Comparison of ENCODE assay signal across 8 mouse cellular contexts in the genomic region with DNA sequence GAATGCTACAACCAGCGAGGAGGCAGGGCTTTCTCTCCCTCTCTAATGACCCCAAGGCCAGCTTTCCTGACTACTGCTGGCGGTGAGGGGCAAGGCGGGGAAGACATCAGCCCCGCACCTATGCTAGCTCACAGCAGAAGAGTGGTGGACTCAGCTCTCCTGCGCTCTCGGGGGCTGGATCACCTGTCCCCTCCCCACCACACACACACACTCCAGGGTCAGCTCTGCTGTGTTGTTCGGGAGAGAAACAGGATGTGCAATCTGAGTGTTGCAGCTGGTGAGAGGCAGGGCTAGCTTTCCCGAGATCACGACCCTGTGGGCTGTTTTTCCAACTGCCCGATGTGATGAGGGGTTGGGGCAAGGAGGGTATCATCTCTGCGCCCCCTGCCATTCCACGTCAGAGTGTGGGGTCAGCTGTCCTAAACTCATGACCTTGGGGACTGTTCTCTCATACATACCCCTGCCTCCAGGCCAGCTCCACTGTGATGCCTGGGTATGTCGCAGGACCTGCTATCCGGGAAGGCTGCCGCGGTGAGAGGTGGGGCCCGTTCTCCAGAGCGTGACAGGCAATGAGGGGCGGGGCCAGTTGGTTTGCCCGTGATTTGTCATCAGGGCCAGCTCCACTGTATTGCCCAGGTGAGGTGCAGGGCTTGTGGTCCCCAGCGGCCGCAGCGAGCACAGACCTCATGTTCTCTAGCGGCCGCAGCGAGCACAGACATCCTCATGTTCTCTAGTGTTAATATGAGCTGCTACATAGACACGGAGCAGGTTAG. TPM values are rescaled to one million over a fixed set of nuclear protein-coding genes. Genes with fewer than 3 reads are reported as not detected.
DNase-seq lines count a peak whose midpoint lies in the region; ATAC-seq and TF ChIP-seq lines count a peak whose summit lies in the region.

No protein-coding gene starts in this region.

- no peak overlapping the region for H3K9ac ChIP-seq in liver, embryonic 14.5 days (replicated peaks)
- H3K9ac ChIP-seq in stomach, embryonic 14.5 days (replicated peaks; ENCODE audit: low read depth, low read length): no peak overlapping the region

- 9% methylated on average over 27 of the region's 27 CpGs for WGBS in liver, embryonic 14.5 days (ENCODE audit: insufficient replicate concordance)
- 7% methylated on average over 27 of the region's 27 CpGs for WGBS in stomach, embryonic 14.5 days

- H3K4me2 ChIP-seq in liver, embryonic 14.5 days (ENCODE audit: low read depth): peak overlapping the region; percentile 30
- H3K4me2 ChIP-seq in stomach, embryonic 14.5 days (replicated peaks; ENCODE audit: low read depth, low read length): peak overlapping the region; percentile 29

- H3K27ac ChIP-seq in liver, embryonic 14.5 days: no peak overlapping the region
- no peak overlapping the region for H3K27ac ChIP-seq in stomach, embryonic 14.5 days (ENCODE audit: low read length)

- peaks cover 14% of the 10 kb centered on the region for H3K27me3 ChIP-seq in liver, embryonic 14.5 days (ENCODE audit: control insufficient read depth, insufficient read depth, low read length)
- no peaks in the 10 kb centered on the region for H3K27me3 ChIP-seq in stomach, embryonic 14.5 days (ENCODE audit: control insufficient read depth, insufficient read depth, low read length)

- peak; percentile 57 for DNase-seq in retina, postnatal 1 day
- no peak for DNase-seq in retina, embryonic 14.5 days (ENCODE audit: low spot score)
- DNase-seq in cerebellum, postnatal 36 days: peak; percentile 78 to 83
- peak; percentile 35 for DNase-seq in induced T-regulatory cell, adult 2 months (ENCODE audit: low read depth)
- no peak for DNase-seq in liver, embryonic 14.5 days (ENCODE audit: low read depth in 3 of 3, low spot score in 3 of 3)
- no peak for DNase-seq in frontal cortex, postnatal 14 days (ENCODE audit: low spot score in 2 of 2)
- no peak for DNase-seq in frontal cortex, adult 2 months (ENCODE audit: extremely low spot score in 1 of 2, low spot score in 1 of 2)

- no peak for TF ChIP-seq CTCF in liver, embryonic 14.5 days (IDR thresholded peaks at IDR 0.05; ENCODE audit: low read depth)

- no peak for TF ChIP-seq EP300 in liver, embryonic 14.5 days (IDR thresholded peaks at IDR 0.05; ENCODE audit: low read depth)

- no peak for ATAC-seq in liver, embryonic 14.5 days (ENCODE audit: insufficient read depth)
- peak; percentile 46 for ATAC-seq in stomach, embryonic 14.5 days (ENCODE audit: insufficient number of reproducible peaks, insufficient read depth, low FRiP score, low read depth)

- H3K36me3 ChIP-seq in liver, embryonic 14.5 days (replicated peaks; ENCODE audit: control insufficient read depth, insufficient read depth, low read depth): no peaks in the 10 kb centered on the region
- H3K36me3 ChIP-seq in stomach, embryonic 14.5 days (ENCODE audit: control insufficient read depth, insufficient read depth, low read length): no peaks in the 10 kb centered on the region

- H3K4me3 ChIP-seq in liver, embryonic 14.5 days (ENCODE audit: insufficient read depth in 1 of 2, low read depth in 2 of 2, low read length in 2 of 2): no peak overlapping the region
- peak overlapping the region; percentile 6; the same call in 1 of the 2 replicates for H3K4me3 ChIP-seq in stomach, embryonic 14.5 days (ENCODE audit: low read depth, low read length)

- peaks cover 27 to 28% of the 10 kb centered on the region in 2 experiments for H3K4me1 ChIP-seq in liver, embryonic 14.5 days (replicated peaks; ENCODE audit: control insufficient read depth in 2 of 2, insufficient read depth in 2 of 2, low read length in 1 of 2)
- H3K4me1 ChIP-seq in stomach, embryonic 14.5 days (ENCODE audit: control insufficient read depth, insufficient read depth, low read length): 0 out of 2 replicates have a peak, but pooled peaks cover 4% of the 10 kb centered on the region

- H3K9me3 ChIP-seq in liver, embryonic 14.5 days (ENCODE audit: control insufficient read depth, low read length): no peaks in the 10 kb centered on the region; the same call in 1 of the 2 replicates
- H3K9me3 ChIP-seq in stomach, embryonic 14.5 days (ENCODE audit: control insufficient read depth, low read depth, low read length): no peaks in the 10 kb centered on the region

RNA-seq across cellular contexts. Expression of a gene that starts 6.9 kb away (rescaled TPM):
- 15.4 and 15.5 TPM in 2 replicates for polyA plus RNA-seq in liver, embryonic 14.5 days (2012; rRNA removed)
- polyA plus RNA-seq in liver, embryonic 14.5 days (2014; fragmentation: Nextera tagmentation; extraction: Ambion mirVana): 13.1 and 13.8 TPM in 2 replicates
- 0.13 and 0.24 TPM in 2 replicates for polyA plus RNA-seq in stomach, embryonic 14.5 days (2014; fragmentation: Nextera tagmentation; extraction: Ambion mirVana)
- polyA plus RNA-seq in frontal cortex, adult 2 months (2012; rRNA removed): 42.7 and 43.3 TPM in 2 replicates

RNA-seq across cellular contexts. Expression of a gene that starts 7.0 kb away (rescaled TPM):
- 0.10 and 0.27 TPM in 2 replicates for polyA plus RNA-seq in liver, embryonic 14.5 days (2012; rRNA removed)
- 0.46 and 0.56 TPM in 2 replicates for polyA plus RNA-seq in liver, embryonic 14.5 days (2014; fragmentation: Nextera tagmentation; extraction: Ambion mirVana)
- not detected in 2 replicates for polyA plus RNA-seq in stomach, embryonic 14.5 days (2014; fragmentation: Nextera tagmentation; extraction: Ambion mirVana)
- 0.42 and 0.46 TPM in 2 replicates for polyA plus RNA-seq in frontal cortex, adult 2 months (2012; rRNA removed)

RNA-seq across cellular contexts. Expression of a gene that starts 16.7 kb away (rescaled TPM):
- not detected in 2 replicates for polyA plus RNA-seq in liver, embryonic 14.5 days (2012; rRNA removed)
- not detected in 2 replicates for polyA plus RNA-seq in liver, embryonic 14.5 days (2014; fragmentation: Nextera tagmentation; extraction: Ambion mirVana)
- not detected in 2 replicates for polyA plus RNA-seq in stomach, embryonic 14.5 days (2014; fragmentation: Nextera tagmentation; extraction: Ambion mirVana)
- polyA plus RNA-seq in frontal cortex, adult 2 months (2012; rRNA removed): not detected in 2 replicates

RNA-seq across cellular contexts. Expression of a gene that starts 30.0 kb away (rescaled TPM):
- polyA plus RNA-seq in liver, embryonic 14.5 days (2012; rRNA removed): 1.5 and 1.7 TPM in 2 replicates
- polyA plus RNA-seq in liver, embryonic 14.5 days (2014; fragmentation: Nextera tagmentation; extraction: Ambion mirVana): 1.6 and 1.7 TPM in 2 replicates
- polyA plus RNA-seq in stomach, embryonic 14.5 days (2014; fragmentation: Nextera tagmentation; extraction: Ambion mirVana): 0.98 and 1.1 TPM in 2 replicates
- 7.4 and 8.1 TPM in 2 replicates for polyA plus RNA-seq in frontal cortex, adult 2 months (2012; rRNA removed)

RNA-seq across cellular contexts. Expression of a gene that starts 30.1 kb away (rescaled TPM):
- 0.15 and 0.19 TPM in 2 replicates for polyA plus RNA-seq in liver, embryonic 14.5 days (2012; rRNA removed)
- not detected in 2 replicates for polyA plus RNA-seq in liver, embryonic 14.5 days (2014; fragmentation: Nextera tagmentation; extraction: Ambion mirVana)
- 0.13 and 0.14 TPM in 2 replicates for polyA plus RNA-seq in stomach, embryonic 14.5 days (2014; fragmentation: Nextera tagmentation; extraction: Ambion mirVana)
- polyA plus RNA-seq in frontal cortex, adult 2 months (2012; rRNA removed): 0.08 and 0.10 TPM in 2 replicates

Comparison
In these comparisons a context has a peak if more than half of its experiments do, and no peak if none do; other contexts are left out.
1. DNase-seq: peak in retina, postnatal 1 day (single experiment), cerebellum, postnatal 36 days (2 of 2) and induced T-regulatory cell, adult 2 months (single experiment); none in retina, embryonic 14.5 days (single experiment), liver, embryonic 14.5 days (0 of 3), frontal cortex, postnatal 14 days (0 of 2) and frontal cortex, adult 2 months (0 of 2).
2. RNA of a gene that starts 6.9 kb away (polyA plus RNA-seq): 42.7 to 43.3 TPM in frontal cortex, adult 2 months and 13.1 to 15.5 TPM in liver, embryonic 14.5 days; 0.13 to 0.24 TPM in stomach, embryonic 14.5 days; every median in the first group is over 10 times any median in the second.